Mouse (Mus musculus) midbrain, embryonic 10.5 days (tissue): ENCODE data around the gene Ksr2. TPM values are rescaled to one million over a fixed set of nuclear protein-coding genes. Genes with fewer than 3 reads are reported as not detected.
A peak's percentile ranks its signal among the peaks of the same experiment; 100 is the strongest.
"Not testable (repeated sequence)": the region's sequence is repeated elsewhere in the genome, so short reads cannot be mapped to it uniquely, and the experiment has no call there.

ENCODE experiments used
- DNase-seq: peaks from one replicate; pipeline ENCODE4 v3.0.0-alpha.2; 2017; ENCODE audit warnings: low spot score
- H3K27ac ChIP-seq: fragments of 300-500 bp; sonication (generic); replicated peaks from 2 replicates; pipeline ENCODE4 v1.5.1; 2016; ENCODE audit warnings: mild to moderate bottlenecking
- H3K27me3 ChIP-seq: fragments of 300-500 bp; sonication (generic); 2 replicates; pipeline ENCODE4 v1.6.1; 2016; ENCODE audit warnings: low read depth, mild to moderate bottlenecking; ENCODE audit not compliant: poor library complexity, severe bottlenecking
- H3K36me3 ChIP-seq: fragments of 300-500 bp; sonication (generic); 2 replicates; pipeline ENCODE4 v1.6.1; 2016; ENCODE audit warnings: mild to moderate bottlenecking, moderate library complexity
- H3K4me1 ChIP-seq: fragments of 300-500 bp; sonication (generic); 2 replicates; pipeline ENCODE4 v1.6.1; 2016
- H3K4me3 ChIP-seq: fragments of 300-500 bp; sonication (generic); 2 replicates; pipeline ENCODE4 v1.5.1; 2016; ENCODE audit warnings: mild to moderate bottlenecking, moderate library complexity
- H3K9me3 ChIP-seq: fragments of 300-500 bp; sonication (generic); replicated peaks from 2 replicates; pipeline ENCODE4 v1.6.1; 2016; ENCODE audit warnings: mild to moderate bottlenecking
- WGBS: fragments of 180-500 bp; shearing (Covaris S2); methylation state at CpG from one replicate; pipeline ENCODE4 v1.1.7; 2016; 5-methylcytosine and 5-hydroxymethylcytosine counted together
- polyA plus RNA-seq: library from polyadenylated mRNA; unstranded; fragments of >200 nt; fragmentation: Nextera tagmentation; extraction: Ambion mirVana; gene quantifications from 2 replicates; pipeline ENCODE4 v1.2.1, GENCODE M21; 2016

Ksr2 gene
- polyA plus RNA-seq = 0.52 and 0.68 TPM in 2 replicates

DNA sequence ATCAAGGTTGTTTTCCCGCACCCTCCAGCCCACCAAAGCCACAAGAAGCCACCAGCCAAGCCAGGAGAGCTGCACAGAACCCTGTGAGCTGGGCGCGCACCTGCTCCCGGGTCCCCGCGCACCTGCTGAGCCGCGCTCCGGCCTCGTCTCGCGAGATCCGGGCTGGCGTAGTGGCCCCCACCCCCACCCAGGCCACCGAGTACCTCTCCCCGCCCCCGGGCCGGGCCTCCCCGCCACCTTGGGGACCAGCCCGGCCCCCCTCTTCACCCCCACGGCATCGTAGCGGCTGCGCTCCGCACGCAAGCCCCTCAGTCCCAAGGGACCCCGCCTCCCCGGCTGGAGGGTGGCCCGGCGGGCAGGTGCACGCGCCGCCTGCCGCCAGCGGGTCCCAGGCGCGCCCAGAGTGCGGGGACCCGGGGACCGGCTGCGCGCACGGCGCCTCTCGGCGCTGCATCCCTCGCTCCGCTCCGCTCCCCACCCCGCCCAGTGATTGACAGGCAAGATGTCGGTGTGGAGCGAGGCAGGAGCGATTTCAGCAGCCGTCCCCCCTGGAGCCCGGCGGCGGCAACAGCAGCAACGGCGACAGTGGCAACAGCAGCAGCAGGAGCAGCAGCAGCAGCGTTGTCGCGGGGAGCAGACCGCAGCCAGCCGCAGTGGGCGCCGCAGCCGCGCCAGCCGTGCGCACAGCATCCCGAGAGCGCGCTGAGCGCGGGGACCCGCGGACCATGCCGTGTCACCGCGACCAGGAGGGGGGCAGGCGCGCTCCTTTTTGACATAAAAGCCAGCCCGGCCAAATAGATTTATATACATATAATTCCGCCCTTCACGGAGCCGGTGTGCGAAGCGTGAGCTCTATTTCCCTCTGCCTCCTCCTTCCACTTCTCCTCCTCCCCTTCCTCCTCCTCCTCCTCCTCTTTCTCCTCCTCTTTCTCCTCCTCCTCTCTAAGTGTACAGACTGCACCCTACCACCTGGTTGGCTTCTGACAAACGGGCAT, at the start of gene Ksr2:
Ksr2 (plus strand) TSS at position 494 of the 995 bp plus-strand sequence.
- H3K4me3 ChIP-seq = peak within 1 kb of the TSS; percentile 88
- DNase-seq = peak; percentile 84
- H3K4me1 ChIP-seq = peaks cover 26% of the 10 kb centered on the region
- H3K36me3 ChIP-seq = no peaks in the 10 kb centered on the region
- H3K9me3 ChIP-seq = no peaks in the 10 kb centered on the region
- peak within 1 kb of the TSS; percentile 91 for H3K27ac ChIP-seq
- under 1% methylated on average over 88 of the region's 89 CpGs for WGBS
- H3K27me3 ChIP-seq = peaks cover 76% of the 10 kb centered on the region

- Histone ChIP-seq H3K4me1 (peaks cover 34% of the 10 kb centered on the region), H3K27me3 (no peaks in the 10 kb centered on the region), H3K9me3 (no peaks in the 10 kb centered on the region), H3K36me3 (peaks cover 59% of the 10 kb centered on the region), H3K4me3 (no peak overlapping the region), H3K27ac (no peak overlapping the region)
- 85% methylated on average over 3 of the region's 3 CpGs for WGBS
- DNase-seq = no peak
Measured at GRCm38 (mm10) chr5:117364821-117365220, 49.0 kb upstream of the Ksr2 start.

DNA sequence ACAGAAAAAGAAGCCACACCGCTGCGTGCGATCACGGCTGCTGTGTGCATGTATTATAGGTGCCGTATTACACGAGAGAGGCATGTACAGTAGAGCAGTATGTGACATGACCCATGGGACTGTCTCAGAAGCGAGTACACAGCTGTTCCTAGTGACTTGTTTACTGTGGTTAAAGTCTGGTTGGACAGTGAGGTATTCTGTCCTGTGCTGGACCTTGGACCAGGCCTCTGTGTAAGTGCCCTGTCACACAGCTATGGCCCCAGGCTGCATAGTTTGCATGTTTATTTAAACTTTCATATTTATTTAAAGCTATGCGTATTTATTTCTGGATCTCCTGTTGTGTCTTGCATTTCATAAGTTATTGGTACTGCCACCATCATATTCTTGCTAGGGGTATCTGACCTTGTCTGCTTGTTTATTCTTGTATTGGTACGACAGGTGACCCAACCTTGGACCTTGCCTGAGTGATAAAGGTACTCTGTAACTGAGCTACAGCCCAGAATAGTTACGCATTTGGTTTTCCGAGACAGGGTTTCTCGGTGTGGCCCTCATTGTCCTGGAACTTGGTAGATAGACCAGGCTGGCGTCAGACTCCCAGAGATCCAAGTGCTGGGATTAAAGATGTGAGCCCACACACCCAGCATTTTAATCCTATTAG, 47.8 kb upstream of the Ksr2 start:
- no peaks in the 10 kb centered on the region for H3K9me3 ChIP-seq
- no peak overlapping the region for H3K27ac ChIP-seq
- no peak for DNase-seq
- no peaks in the 10 kb centered on the region for H3K27me3 ChIP-seq
- no peak overlapping the region for H3K4me3 ChIP-seq
- WGBS = 92% methylated on average over 13 of the region's 13 CpGs
- peaks cover 71% of the 10 kb centered on the region for H3K36me3 ChIP-seq
- peaks cover 22% of the 10 kb centered on the region for H3K4me1 ChIP-seq

GRCm38 (mm10) chr5:117367206-117367605, 46.6 kb upstream of the Ksr2 start:
- Histone ChIP-seq H3K27me3 (no peaks in the 10 kb centered on the region), H3K27ac (no peak overlapping the region), H3K4me3 (no peak overlapping the region), H3K36me3 (peaks cover 82% of the 10 kb centered on the region), H3K4me1 (peaks cover 18% of the 10 kb centered on the region), H3K9me3 (no peaks in the 10 kb centered on the region)
- WGBS = 70% methylated on average over 8 of the region's 8 CpGs
- DNase-seq = no peak

- no peak overlapping the region for H3K4me3 ChIP-seq
- WGBS = 92% methylated on average over 10 of the region's 10 CpGs
- H3K9me3 ChIP-seq = no peaks in the 10 kb centered on the region
- no peak for DNase-seq
- peaks cover 8% of the 10 kb centered on the region for H3K4me1 ChIP-seq
- H3K27me3 ChIP-seq = no peaks in the 10 kb centered on the region
- no peak overlapping the region for H3K27ac ChIP-seq
- peaks cover 93% of the 10 kb centered on the region for H3K36me3 ChIP-seq
Measured at GRCm38 (mm10) chr5:117370592-117370991, 43.2 kb upstream of the Ksr2 start.

- Histone ChIP-seq H3K4me3 (no peak overlapping the region), H3K27me3 (no peaks in the 10 kb centered on the region), H3K4me1 (no peaks in the 10 kb centered on the region), H3K27ac (no peak overlapping the region), H3K36me3 (peaks cover 99% of the 10 kb centered on the region), H3K9me3 (no peaks in the 10 kb centered on the region)
- DNase-seq = no peak
- 92% methylated on average over 9 of the region's 9 CpGs for WGBS
Measured at GRCm38 (mm10) chr5:117373418-117373817, 40.4 kb upstream of the Ksr2 start.

DNA sequence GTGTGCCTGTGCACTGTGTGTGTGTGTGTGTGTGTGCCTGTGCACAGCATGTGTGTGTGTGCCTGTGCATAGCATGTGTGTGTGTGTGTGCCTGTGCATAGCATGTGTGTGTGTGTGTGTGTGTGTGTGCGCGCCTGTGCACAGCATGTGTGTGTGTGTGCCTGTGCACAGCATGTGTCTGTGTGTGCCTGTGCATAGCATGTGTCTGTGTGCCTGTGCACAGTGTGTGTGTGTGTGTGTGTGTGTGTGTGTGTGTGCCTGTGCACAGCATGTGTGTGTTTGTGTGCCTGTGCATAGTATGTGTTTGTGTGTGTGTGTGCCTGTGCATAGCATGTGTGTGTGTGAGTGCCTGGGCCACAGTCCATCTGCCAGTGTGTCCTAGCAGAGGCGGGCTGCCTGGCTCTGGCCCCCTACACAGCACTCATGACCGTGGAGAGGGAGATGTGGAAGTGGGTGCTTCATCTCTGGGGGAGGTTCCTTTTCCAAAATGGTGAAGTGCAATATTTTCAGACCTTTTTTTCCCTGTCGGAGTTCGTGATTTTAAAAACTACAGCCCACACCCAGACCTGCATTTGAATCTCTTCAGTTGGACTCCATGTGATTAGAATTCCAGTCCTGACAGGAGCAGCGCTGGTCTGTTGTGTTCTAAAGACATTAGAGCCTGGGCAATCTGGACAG, 39.3 kb upstream of the Ksr2 start:
- H3K4me3 ChIP-seq = no peak overlapping the region
- H3K27ac ChIP-seq = no peak overlapping the region
- H3K27me3 ChIP-seq = no peaks in the 10 kb centered on the region
- no peaks in the 10 kb centered on the region for H3K4me1 ChIP-seq
- WGBS = 88% methylated on average over 7 of the region's 7 CpGs
- peaks cover 99% of the 10 kb centered on the region for H3K36me3 ChIP-seq
- no peak for DNase-seq
- no peaks in the 10 kb centered on the region for H3K9me3 ChIP-seq

DNA sequence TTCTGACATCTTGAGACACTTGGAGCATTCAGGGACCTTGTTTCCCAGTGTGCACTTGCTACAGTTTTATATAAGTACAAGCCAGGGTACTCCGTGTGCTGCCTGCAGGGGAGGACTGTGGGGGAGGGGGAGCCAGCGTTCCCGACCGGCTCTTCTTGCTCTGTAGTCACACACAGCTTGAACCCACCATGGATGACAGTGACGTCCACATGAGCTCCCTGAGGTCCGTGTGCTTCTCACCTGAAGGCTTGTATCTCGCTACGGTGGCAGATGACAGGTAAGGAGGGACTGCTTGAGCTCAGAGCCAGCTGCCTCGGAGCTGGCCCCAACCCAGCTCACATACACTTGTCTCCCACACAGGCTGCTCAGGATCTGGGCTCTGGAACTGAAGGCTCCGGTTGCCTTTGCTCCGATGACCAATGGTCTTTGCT, 37.5 kb upstream of the Ksr2 start:
- Histone ChIP-seq H3K27ac (no peak overlapping the region), H3K27me3 (no peaks in the 10 kb centered on the region), H3K9me3 (no peaks in the 10 kb centered on the region), H3K4me3 (no peak overlapping the region), H3K4me1 (no peaks in the 10 kb centered on the region), H3K36me3 (peaks cover 99% of the 10 kb centered on the region)
- no peak for DNase-seq
- WGBS = 84% methylated on average over 11 of the region's 11 CpGs

DNA sequence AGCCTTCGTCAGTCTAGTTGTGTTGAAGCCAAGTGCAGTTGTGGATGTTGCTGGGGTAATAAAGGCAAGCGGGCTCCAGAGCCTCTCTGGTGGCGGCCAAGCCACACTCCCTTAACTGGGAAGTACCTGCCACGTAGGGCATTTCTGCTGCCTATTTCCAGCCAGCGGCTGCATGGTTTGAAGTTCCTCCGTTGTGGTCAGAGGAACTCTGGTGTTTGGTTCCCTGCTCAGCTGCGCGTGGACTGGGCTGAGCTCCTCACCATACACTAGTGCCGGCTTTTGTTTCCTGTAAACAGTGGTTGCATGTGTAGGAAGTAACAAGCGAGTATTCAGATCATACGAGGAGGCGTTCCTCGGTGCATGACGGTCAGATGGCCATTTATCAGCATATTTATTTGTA, 36.1 kb upstream of the Ksr2 start:
- not testable (repeated sequence) for H3K4me1 ChIP-seq, H3K27ac ChIP-seq, H3K4me3 ChIP-seq, DNase-seq, H3K9me3 ChIP-seq, H3K27me3 ChIP-seq
- WGBS = 95% methylated on average over 14 of the region's 14 CpGs
- peaks cover 99% of the 10 kb centered on the region for H3K36me3 ChIP-seq

DNA sequence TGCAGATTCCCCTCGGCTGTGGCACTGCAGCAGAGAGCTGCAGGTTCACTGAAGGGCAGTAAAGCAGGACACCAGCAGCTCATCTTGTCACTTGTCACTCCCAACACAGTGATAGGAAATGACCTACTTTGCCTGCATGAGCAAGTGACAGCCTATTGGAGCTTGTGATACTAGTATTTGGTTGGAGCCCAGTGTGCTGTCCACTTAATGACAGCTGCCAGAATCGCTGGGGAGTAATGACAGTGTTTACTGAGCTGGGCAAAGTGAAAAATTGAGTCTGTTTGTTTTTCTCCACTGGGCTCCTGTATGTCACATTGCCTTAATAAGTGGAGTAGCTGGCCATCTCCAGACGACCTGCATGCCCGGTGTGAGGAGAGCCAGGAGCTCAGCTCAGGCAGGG, 33.6 kb upstream of the Ksr2 start:
- Histone ChIP-seq H3K27me3 (no peaks in the 10 kb centered on the region), H3K9me3 (no peaks in the 10 kb centered on the region), H3K4me3 (no peak overlapping the region), H3K36me3 (peaks cover 99% of the 10 kb centered on the region), H3K27ac (no peak overlapping the region), H3K4me1 (no peaks in the 10 kb centered on the region)
- WGBS = 90% methylated on average over 4 of the region's 4 CpGs
- no peak for DNase-seq

- no peak for DNase-seq
Measured at GRCm38 (mm10) chr5:117381785-117382184, 32.0 kb upstream of the Ksr2 start.

GRCm38 (mm10) chr5:117383198-117383597, 30.6 kb upstream of the Ksr2 start:
- Histone ChIP-seq H3K36me3 (peaks cover 87% of the 10 kb centered on the region), H3K27me3 (no peaks in the 10 kb centered on the region), H3K9me3 (no peaks in the 10 kb centered on the region), H3K27ac (no peak overlapping the region), H3K4me1 (peaks cover 13% of the 10 kb centered on the region), H3K4me3 (no peak overlapping the region)
- WGBS = 85% methylated on average over 12 of the region's 12 CpGs
- no peak for DNase-seq

More at GRCm38 (mm10) chr5:117381785-117382184, 32.0 kb upstream of the Ksr2 start:
- 82% methylated on average over 7 of the region's 7 CpGs for WGBS
- H3K27ac ChIP-seq = no peak overlapping the region
- peaks cover 100% of the 10 kb centered on the region for H3K36me3 ChIP-seq
- no peaks in the 10 kb centered on the region for H3K27me3 ChIP-seq
- H3K4me3 ChIP-seq = no peak overlapping the region
- no peaks in the 10 kb centered on the region for H3K9me3 ChIP-seq
- no peaks in the 10 kb centered on the region for H3K4me1 ChIP-seq
